Mouse (Mus musculus) megakaryocyte-erythroid progenitor cell, adult 5-6 weeks (primary cell): ENCODE data around the gene Phf12. TPM values are rescaled to one million over a fixed set of nuclear protein-coding genes. Genes with fewer than 3 reads are reported as not detected.
"Not testable (repeated sequence)": the region's sequence is repeated elsewhere in the genome, so short reads cannot be mapped to it uniquely, and the experiment has no call there.

Experiments used
- ATAC-seq: replicated peaks from 2 replicates; pipeline ENCODE4 v1.8.0; 2016; ENCODE audit warnings: mild to moderate bottlenecking, inconsistent platforms; ENCODE audit not compliant: severe bottlenecking, poor library complexity, low FRiP score, low TSS enrichment
- total RNA-seq, 2 experiments: library from RNA; stranded (forward) in 1 of 2; stranded (reverse) in 1 of 2; fragments of 200-1000, 215-1000 nt in 1 of 2; fragments of >200 nt in 1 of 2; fragmentation: Nextera tagmentation in 1 of 2; gene quantifications; 2 replicates each; pipeline ENCODE4 v1.2.3; 2014 to 2017

The Phf12 gene
- total RNA-seq, 2 experiments from 2014 or later = 23.3 to 94.6 TPM

DNA sequence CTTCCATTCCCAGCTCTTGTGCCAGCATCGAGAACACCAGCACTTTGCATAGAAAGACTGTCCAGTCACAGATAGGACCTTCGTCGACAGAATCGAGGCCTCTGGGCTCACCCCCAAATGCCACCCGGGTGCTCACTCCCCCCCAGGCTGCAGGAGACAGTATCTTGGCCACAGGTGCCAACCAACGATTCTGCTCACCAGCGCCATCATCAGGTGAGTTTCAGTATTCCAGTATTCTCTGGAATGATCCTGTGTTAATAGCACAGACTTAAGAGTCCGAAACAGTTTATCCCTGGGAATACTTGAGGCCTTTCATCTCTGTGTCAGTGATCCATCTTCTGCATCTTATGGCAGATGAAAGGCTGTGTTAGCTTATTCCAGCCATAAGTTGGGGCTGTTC, 41.1 kb downstream of the Phf12 start:
- ATAC-seq = 0 out of 2 replicates have a peak, but pooled peaks have one; percentile 51

DNA sequence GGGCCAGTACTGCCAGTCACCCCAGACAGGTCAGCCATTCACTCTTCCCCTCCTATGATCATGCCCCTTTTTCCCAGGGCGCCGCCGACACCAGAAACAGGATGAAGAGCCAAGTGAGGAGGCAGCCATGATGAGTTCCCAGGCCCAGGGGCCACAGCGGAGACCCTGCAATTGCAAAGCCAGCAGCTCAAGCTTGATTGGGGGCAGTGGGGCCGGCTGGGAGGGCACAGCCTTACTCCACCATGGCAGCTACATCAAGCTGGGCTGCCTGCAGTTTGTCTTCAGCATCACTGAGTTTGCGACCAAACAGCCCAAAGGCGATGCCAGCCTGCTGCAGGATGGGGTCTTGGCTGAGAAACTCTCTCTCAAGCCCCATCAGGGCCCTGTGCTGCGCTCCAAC, 46.7 kb downstream of the Phf12 start:
- no peak for ATAC-seq

DNA sequence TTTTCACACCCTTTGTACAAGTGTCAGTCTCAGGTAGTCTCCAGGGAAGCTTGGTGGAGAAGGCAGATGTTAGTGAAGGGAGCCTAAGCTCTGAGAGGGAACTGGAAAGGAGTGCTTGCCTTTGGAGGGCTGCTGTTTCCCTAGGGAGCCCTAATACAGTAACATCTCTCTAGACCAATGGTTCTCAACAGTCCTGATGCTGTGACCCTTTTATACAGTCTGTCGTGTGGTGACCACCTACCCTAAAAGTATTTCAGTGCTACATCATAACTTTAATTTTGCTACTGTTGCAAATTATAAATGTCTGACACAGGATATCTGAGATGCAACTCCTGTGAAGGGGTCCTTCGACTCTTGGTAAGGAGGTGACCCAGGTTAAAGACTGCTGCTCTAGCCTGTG, 48.0 kb downstream of the Phf12 start:
- ATAC-seq = no peak

DNA sequence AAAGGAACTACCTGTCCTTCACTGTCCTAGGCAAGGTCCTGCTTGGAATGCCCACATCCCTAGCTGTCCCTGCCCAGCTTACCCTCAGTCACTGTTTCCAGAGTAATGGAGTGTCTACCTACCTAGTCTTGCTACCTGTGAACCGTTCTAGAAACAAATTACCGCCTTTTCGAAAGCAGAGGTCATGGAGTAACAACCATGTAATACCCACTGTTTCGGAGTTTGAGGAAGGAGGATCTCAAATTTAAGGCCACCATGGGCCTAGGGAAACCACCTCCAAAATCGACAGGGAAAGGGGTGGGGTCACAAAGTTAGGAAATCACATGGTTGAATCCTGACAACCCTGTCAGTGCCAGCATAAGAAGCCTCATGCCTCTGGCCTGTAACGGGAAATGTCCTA, 48.8 kb downstream of the Phf12 start:
- ATAC-seq = no peak

DNA sequence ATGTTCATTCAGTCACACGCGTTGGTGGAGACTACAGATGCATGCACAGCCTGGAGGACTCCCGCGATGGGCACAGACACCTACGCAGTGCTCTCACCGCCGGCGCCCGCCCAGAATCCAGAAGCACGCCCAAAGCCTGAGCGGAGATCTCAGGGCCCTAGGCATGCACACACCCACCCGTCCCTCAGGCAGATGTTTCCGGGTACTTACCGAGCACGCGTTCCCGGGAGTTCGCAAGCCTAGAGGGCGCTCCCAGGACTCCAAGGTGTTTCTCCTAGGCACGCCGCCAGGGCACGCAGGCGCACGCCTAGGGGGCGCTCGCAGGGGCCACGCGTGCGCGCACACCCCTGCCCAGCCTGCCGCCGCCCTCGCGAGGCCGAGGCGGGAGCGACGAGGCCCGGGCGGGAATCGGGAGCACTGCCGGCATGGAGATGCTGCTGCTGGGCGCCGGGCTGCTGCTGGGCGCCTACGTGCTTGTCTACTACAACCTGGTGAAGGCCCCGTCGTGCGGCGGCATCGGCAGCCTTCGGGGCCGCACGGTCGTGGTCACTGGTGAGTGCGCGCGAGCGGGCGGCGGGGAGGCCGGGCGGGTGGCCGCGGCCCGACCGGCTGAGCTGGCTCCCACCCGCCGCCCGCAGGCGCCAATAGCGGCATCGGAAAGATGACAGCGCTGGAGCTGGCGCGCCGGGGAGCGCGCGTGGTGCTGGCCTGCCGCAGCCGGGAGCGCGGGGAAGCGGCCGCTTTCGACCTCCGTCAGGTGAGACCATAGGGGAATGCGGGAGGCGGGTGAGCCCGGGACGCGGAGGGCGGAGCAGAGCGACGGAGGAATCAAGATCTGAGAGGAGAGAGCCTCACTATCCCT, 49.6 kb downstream of the Phf12 start, which contains the start of gene Dhrs13:
Dhrs13 (plus strand) TSS at position 334 of the 862 bp plus-strand sequence.
- peak; percentile 92 for ATAC-seq

DNA sequence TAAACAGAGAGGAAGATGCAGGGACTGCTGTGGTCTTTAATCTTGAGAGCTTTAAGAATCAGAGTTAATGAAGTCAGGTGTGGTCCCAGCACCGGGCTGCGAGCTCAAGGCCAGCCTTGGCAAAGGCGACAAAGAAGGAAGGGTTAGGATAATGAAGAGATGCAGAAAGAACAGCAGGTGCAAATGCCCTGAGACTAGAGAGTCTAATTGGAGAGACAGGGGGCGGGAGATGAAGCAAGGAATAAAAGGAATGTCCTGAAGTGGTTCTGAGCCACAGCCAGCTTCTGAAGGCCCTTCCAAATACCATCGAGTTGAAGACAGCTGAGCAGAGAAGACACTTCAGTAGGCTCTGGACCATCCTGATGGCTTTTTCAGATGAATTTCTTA, 50.2 kb downstream of the Phf12 start:
- no peak for ATAC-seq

DNA sequence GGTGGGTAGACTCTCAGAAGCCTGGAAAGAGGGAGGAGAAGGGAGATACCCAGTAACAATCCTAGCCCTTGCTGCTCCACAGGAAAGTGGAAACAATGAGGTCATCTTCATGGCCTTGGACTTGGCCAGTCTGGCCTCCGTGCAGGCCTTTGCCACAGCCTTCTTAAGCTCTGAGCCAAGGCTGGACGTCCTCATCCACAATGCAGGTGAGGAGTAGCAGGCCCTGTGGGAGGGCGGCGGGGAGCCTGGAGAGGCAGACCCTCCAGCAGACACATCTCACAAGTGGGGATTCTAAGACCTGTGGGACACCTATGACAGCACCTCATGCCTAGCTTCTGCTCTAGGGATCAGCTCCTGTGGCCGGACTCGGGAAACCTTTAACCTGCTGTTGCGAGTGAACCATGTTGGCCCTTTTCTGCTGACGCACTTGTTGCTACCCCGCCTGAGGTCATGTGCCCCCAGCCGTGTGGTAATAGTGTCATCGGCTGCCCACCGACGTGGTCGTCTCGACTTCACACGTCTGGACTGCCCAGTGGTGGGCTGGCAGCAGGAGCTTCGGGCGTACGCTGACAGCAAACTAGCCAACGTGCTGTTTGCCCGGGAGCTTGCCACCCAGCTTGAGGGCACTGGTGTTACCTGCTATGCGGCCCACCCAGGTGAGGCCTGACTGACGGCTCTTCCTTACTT, 51.5 kb downstream of the Phf12 start:
- ATAC-seq = no peak

DNA sequence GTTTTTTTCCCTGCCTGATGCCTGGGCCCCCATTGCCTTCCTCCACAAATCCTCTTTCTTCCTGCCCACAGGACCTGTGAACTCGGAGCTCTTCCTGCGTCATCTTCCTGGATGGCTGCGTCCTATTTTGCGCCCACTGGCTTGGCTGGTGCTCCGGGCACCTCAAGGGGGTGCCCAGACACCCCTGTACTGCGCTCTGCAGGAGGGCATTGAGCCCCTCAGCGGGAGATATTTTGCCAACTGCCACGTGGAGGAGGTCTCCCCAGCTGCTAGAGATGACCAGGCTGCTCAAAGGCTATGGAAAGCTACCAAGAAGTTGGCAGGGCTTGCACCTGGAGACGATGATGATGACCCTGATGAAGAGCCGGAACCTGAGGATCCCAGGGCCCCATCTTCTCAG, 54.2 kb downstream of the Phf12 start:
- ATAC-seq = no peak

DNA sequence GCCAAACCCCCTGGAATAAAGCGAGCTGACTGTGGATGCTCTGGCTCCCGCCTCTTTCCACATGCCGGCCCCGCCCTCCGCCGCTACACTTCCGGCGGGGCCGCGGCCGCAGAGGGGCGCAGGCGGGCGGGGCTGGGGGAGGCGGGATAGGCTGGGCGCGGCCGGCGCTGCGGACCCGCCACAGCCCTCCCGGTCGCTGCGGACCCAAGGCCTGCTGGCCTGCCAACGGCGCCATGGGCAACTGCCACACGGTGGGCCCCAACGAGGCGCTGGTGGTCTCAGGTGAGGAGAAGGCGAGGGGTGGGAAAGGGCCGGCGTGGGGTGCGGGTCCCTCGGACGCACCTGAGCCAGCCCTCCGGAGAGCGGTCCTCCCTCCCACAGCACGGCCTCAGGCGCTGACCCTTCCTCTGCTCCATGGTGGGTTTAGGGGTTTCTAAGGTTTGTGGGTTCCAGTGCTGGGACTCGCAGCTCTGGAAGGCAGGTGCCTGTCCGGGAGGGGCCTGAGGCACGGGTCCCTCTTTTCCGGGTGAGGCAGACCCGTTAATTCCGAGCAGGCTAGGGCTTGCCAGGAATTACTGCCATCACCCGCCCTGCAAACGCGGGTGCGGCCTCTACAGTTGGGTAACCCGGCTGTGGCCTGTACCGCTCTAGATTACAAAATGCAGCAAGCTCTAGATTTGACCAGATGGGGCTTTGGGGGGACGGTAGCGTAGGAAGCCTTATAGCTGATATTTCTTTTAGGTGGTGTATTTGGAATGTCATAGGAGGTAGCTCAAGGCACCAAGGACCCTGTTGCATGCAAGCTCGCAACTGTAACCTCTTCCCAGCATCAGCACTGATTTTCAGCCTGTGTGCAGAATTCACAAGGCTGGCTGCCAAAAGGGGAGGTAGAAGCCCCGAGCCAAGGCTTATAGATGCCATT, 55.5 kb downstream of the Phf12 start, which contains the start of gene Flot2:
Flot2 (plus strand) TSS at position 101 of the 922 bp plus-strand sequence.
- peak; percentile 61 for ATAC-seq

DNA sequence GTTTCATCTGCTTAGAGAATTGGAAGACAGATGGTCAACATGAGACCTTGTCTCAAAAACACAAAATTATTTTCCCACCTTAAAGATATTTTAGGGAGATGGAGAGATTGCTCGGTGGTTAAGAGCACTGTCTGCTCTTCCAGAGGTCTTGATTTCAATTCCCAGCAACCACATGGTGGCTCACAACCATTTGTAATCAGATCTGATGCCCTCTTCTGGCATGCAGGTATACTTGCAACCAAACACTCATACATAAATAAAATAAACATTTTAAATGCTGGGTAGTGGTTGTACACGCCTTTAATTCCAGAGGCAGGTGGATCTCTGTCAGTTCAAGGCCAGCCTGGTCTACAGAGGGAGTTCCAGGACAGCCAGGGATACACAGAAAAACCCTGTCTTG, 58.3 kb downstream of the Phf12 start:
- no peak for ATAC-seq

DNA sequence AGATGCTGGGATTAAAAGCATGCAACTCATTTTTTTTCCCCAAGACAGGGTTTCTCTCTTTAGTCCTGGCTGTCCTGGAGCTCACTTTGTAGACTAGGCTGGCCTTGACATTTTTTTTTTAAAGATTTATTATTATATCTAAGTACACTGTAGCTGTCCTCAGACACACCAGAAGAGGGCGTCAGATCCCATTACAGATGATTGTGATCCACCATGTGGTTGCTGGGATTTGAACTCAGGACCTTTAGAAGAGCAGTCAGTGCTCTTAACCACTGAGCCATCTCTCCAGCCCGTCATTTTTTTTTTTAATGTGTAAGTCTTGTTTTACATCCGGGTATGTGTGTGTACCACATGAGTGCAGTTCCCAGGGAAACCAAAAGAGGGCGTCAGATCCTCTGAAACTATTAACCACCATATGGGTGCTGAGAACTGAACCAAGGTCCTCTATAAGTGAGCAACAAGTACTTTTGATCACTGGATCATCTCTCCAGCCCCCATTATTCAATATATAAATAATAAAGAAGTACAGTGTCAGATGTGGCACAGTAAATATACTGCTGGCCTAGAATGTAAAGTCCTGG, 59.8 kb downstream of the Phf12 start:
- not testable (repeated sequence) for ATAC-seq

DNA sequence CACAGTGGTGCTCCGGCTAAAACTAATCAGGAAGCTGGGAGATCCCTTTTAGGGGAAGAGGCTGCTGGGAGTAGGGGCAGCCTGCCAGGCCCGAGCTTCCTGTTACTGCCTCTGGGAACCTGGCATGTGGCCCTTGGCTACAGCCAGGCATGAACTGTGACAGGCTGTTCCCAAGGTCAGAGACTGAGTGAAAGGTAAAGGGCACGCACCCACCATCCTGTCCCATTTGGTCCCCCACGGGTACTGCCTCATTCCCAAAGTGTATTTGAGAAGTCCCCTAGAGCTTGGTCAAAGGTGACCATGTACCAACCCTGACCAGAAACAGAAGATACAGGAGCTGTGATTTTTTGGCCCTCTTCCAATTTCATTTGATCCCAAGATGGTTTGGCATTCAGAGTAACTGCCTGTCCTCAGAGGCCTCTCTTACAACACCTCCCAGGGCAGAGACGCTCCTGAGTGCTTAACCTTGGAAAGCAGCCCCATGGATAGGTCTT, 62.3 kb downstream of the Phf12 start:
- no peak for ATAC-seq

DNA sequence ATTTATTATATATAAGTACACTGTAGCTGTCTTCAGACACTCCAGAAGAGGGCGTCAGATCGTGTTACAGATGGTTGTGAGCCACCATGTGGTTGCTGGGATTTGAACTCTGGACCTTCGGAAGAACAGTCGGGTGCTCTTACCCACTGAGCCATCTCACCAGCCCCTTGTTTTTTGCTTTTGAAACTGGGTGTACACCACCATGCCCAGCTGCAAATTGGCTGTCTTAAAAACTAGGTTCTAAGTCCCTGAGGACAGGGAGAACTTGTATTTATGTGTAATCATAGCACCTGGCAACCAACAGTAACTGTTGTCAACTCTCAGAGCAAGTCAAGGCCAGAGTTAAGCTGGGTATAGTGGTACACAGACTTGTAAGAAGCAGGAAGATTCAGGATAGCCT, 66.1 kb downstream of the Phf12 start:
- ATAC-seq = not testable (repeated sequence)

DNA sequence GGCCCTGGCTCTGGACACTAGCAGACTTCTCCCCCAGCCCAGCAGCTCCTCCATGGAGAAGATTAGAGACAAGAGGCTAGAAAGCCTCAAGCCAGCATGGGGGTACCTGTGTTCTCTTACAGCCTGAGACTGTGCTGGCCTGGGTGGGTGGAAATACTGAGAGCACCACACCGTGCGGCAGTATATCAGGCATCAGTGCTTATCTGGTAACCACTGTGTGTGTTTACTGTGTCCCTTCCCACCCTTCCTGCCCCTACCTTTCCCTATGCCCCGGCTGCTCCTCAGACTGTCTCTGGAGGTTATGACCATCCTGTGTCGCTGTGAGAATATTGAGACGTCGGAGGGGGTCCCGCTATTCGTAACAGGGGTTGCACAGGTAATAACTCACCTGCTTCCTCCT, 70.5 kb downstream of the Phf12 start:
- peak; percentile 50; the same call in 1 of the 2 replicates for ATAC-seq

DNA sequence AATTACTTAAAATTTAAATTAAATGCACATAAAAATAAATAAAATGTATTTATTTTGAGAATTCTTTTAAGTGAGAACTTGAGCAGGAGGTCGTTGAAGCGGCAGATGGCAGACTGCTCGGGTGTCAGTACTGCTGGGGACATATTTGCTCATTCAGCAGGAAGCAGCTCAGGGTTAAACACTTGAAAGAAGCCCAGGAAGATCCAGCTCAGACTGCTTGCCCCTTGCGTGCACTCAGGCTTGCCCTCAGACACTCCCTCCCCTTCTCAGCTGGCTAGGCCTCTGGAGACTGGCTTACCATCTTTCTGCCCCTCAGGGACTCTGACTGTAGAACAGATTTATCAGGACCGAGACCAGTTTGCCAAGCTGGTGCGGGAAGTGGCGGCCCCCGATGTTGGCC, 74.4 kb downstream of the Phf12 start:
- no peak for ATAC-seq

DNA sequence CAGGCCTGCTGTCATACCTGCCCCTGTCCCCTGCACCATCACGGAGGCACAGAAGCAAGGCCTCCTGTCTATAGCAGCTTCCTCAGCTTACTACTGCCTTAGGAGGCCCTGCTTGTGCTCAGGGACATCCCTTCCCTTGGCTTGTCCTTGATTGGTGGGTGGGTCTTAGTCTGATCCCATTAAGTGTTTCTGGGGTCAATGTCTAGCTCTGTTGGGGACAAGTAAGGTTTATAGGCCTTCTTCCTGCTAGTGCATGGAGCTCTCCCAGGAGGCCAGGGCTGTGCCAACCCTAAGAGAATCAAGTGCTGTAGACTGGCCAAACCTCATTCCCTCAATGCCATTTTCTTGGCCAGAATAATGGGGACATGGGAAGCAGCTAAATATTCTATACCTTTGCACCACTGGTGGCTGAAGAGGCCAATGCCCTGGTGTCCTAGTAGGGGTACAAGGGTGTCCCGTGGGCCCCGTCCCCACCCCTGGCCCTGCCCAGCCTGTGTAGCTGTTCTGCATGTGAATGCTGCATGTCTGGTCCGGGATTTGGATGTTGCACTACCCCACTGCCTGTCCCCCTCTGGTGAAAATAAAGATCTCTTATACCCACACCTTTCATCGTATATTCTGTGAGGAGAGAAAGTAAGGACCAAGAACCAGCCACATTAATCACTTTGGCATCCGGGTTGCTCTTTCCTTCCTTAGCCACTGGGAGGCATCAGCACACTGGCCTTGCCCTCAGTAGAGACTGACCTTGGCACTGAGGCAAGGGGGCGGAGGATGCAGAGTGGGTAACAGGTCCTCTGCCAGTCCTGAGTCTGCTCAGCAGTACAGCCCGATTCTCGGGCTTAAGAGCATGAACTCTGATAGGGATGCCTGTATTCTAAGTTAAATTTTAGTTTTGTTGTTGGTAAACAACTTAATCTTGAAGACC, 77.5 kb downstream of the Phf12 start:
- ATAC-seq = peak; percentile 91

DNA sequence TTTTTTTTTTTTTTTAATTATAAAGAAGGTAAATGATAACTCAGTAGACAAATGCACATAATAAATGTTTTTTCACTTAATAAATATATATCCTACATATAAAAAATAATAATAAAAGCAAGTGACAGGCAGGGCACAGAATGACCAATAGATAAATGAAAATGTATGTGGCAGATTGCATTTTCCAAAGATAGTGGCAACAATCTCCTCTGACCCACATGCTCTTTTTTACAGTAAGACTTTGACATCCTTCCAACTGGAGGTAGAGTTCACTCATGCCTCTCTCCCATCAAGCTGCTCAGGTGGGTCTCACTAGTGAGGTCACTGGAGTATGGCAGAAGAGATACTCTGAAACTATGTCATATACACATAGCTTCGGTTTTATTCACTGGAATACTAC, 80.0 kb downstream of the Phf12 start:
- no peak for ATAC-seq

DNA sequence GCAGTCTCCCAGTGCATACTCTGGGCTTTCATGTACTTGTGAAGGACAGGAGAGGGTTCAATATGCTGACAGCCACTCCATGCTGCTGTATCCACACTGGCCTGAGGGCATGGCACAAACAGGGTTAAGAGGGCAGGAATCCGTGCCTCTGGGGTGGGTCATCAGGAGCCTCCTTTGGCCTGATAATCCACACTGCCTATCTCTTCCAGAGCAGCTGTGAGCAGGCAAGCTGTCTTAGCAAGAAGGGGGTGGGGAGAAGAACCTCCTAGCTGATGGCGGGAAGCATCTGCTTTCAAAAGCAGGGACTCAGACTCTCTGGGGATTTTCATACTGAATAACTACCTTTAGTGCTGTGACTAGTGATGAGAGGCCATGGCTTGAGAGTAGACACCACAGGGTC, 83.4 kb downstream of the Phf12 start:
- peak; percentile 72 for ATAC-seq
